Mouse (Mus musculus): Measurements from ENCODE around the gene Tbcd. TPM values are rescaled to one million over a fixed set of nuclear protein-coding genes. Genes with fewer than 3 reads are reported as not detected.

Tbcd gene
- total and polyA plus RNA-seq, 2 experiments, result 23.5 to 31.8 TPM

DNA sequence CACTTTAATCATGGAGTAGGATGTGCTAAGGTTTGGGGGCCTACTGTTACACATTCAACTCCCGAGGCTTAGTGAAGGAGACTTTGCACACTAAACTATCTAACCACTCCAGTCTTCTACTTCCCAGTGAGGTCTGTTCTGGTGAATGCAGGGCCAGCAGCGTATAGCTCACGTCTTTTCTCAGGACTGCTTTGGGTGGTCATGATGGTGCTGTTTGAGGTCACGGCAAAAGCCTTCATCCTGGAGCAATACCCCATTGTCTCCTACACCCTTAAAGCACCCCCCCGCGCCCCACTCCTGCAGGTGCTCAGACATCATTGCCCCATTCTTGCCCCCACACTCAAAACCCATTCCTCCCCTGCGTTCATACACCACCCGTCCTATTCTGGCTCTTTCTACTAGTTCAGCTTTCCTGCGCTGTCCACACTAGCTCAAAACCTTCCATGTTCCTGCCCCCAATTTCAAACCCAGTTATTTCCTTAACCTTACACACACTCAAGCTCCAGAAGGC is 478 bp upstream of the Tbcd start:
- no peak overlapping the region for H3K27ac ChIP-seq (replicated peaks; ENCODE audit: insufficient read depth, low read depth, low read length)
- H3K4me1 ChIP-seq (ENCODE audit: control insufficient read depth, insufficient read depth, low read length), result peaks cover 3% of the 10 kb centered on the region
- H3K36me3 ChIP-seq (ENCODE audit: control insufficient read depth, insufficient read depth, low read length), result peaks cover 2% of the 10 kb centered on the region; the same call in 1 of the 2 replicates
- no peak for DNase-seq (ENCODE audit: extremely low read depth, low read depth, low spot score)
- 47% methylated on average over 9 of the region's 9 CpGs for WGBS
- TF ChIP-seq CTCF (IDR thresholded peaks at IDR 0.05; ENCODE audit: low read depth, low read length) (no peak), POLR2A (IDR thresholded peaks at IDR 0.05; ENCODE audit: extremely low read depth, insufficient read depth, low read length) (no peak)
- H3K27me3 ChIP-seq (ENCODE audit: control insufficient read depth, insufficient read depth, low read length), result no peaks in the 10 kb centered on the region
- no peak overlapping the region for H3K9ac ChIP-seq (ENCODE audit: low read depth, low read length)
- H3K4me3 ChIP-seq (ENCODE audit: insufficient read depth, low read depth, low read length), result no peak overlapping the region
- H3K79me2 ChIP-seq (ENCODE audit: control insufficient read depth, insufficient read depth, low read length), result no peaks in the 10 kb centered on the region

DNA sequence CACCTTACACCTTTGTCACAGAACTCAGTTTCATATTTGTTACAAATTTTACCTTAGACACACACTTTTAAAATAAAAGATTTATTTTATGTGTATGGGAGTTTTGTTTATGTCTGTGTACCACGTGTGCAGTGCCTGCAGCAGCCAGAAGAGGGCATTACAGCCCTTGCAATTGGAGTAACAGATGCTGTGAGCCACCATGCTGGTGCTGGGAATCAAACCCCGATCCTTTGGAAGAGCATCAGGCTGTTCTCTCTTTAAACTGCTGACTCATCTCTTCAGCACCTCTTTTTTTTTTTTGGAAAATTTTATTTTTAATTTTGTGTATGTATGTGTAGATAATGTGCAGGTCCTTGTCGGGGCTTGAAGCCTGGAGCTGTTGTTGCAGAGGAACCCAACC is 6.1 kb downstream of the Tbcd start:
- TF ChIP-seq POLR2A (IDR thresholded peaks at IDR 0.05; ENCODE audit: extremely low read depth, insufficient read depth, low read length), result no peak
- TF ChIP-seq CTCF (IDR thresholded peaks at IDR 0.05; ENCODE audit: low read depth, low read length), result peak; percentile 44
- no peaks in the 10 kb centered on the region for H3K27me3 ChIP-seq (ENCODE audit: control insufficient read depth, insufficient read depth, low read length)
- H3K27ac ChIP-seq (replicated peaks; ENCODE audit: insufficient read depth, low read depth, low read length), result no peak overlapping the region
- peaks cover 20% of the 10 kb centered on the region for H3K36me3 ChIP-seq (ENCODE audit: control insufficient read depth, insufficient read depth, low read length)
- no peaks in the 10 kb centered on the region for H3K4me1 ChIP-seq (ENCODE audit: control insufficient read depth, insufficient read depth, low read length)
- 92% methylated on average over 3 of the region's 3 CpGs for WGBS
- DNase-seq (ENCODE audit: extremely low read depth, low read depth, low spot score), result no peak
- H3K4me3 ChIP-seq (ENCODE audit: insufficient read depth, low read depth, low read length), result no peak overlapping the region
- no peaks in the 10 kb centered on the region for H3K79me2 ChIP-seq (ENCODE audit: control insufficient read depth, insufficient read depth, low read length)
- H3K9ac ChIP-seq (ENCODE audit: low read depth, low read length), result no peak overlapping the region

DNA sequence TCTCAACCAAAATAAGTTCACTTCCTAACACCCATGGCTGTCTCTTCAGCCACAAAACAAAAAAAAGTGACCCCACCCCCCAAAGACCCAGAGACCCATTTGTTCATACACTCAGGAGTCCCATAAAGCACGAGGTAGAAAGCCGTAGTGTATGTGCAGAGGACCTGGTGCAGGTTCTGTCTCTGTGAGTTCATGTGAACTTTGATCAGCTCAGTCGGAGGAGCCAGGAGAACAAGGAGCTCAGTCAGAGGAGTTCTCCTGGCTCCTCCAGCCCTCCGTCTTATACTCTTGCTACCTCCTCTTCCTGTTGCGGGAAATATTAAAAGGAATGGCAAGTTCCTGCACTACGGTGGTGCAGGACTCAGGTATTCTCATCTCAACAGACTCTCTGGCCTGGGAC is 15.7 kb downstream of the Tbcd start:
- peaks cover 21% of the 10 kb centered on the region; the same call in 1 of the 2 replicates for H3K36me3 ChIP-seq (ENCODE audit: control insufficient read depth, insufficient read depth, low read length)
- H3K4me3 ChIP-seq (ENCODE audit: insufficient read depth, low read depth, low read length), result no peak overlapping the region
- H3K9ac ChIP-seq (ENCODE audit: low read depth, low read length), result no peak overlapping the region
- H3K79me2 ChIP-seq (ENCODE audit: control insufficient read depth, insufficient read depth, low read length), result no peaks in the 10 kb centered on the region
- H3K4me1 ChIP-seq (ENCODE audit: control insufficient read depth, insufficient read depth, low read length), result no peaks in the 10 kb centered on the region
- no peak for DNase-seq (ENCODE audit: extremely low read depth, low read depth, low spot score)
- no peaks in the 10 kb centered on the region for H3K27me3 ChIP-seq (ENCODE audit: control insufficient read depth, insufficient read depth, low read length)
- H3K27ac ChIP-seq (replicated peaks; ENCODE audit: insufficient read depth, low read depth, low read length), result no peak overlapping the region
- WGBS, result 96% methylated on average over 6 of the region's 6 CpGs
- TF ChIP-seq POLR2A (IDR thresholded peaks at IDR 0.05; ENCODE audit: extremely low read depth, insufficient read depth, low read length), result no peak
- TF ChIP-seq CTCF (IDR thresholded peaks at IDR 0.05; ENCODE audit: low read depth, low read length), result no peak

DNA sequence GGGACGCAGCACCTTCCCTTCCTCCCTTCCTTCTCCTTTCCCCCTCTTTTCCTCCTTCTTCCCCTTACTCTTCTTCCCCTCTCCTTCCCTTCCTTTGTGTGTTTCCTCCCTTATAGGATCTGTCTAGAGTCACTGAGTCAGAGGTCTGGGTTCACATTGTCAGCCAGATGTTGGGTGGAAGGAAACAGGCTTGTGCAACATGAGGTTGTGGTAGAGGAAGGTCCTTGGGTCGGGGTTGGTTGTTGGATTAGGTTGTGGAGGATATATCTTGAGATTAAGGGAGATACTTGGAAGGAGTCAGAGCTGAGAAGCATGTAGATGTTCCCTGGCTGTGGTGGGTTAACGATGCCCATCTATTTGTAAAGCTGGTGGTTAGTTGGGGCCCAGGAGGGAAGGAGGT is 23.1 kb downstream of the Tbcd start:
- no peak for DNase-seq (ENCODE audit: extremely low read depth, low read depth, low spot score)
- no peak overlapping the region for H3K4me3 ChIP-seq (ENCODE audit: insufficient read depth, low read depth, low read length)
- H3K36me3 ChIP-seq (ENCODE audit: control insufficient read depth, insufficient read depth, low read length), result no peaks in the 10 kb centered on the region; the same call in 1 of the 2 replicates
- no peak for TF ChIP-seq POLR2A (IDR thresholded peaks at IDR 0.05; ENCODE audit: extremely low read depth, insufficient read depth, low read length)
- no peak for TF ChIP-seq CTCF (IDR thresholded peaks at IDR 0.05; ENCODE audit: low read depth, low read length)
- WGBS, result 78% methylated on average over 3 of the region's 3 CpGs
- H3K4me1 ChIP-seq (ENCODE audit: control insufficient read depth, insufficient read depth, low read length), result no peaks in the 10 kb centered on the region
- no peaks in the 10 kb centered on the region for H3K27me3 ChIP-seq (ENCODE audit: control insufficient read depth, insufficient read depth, low read length)
- H3K27ac ChIP-seq (replicated peaks; ENCODE audit: insufficient read depth, low read depth, low read length), result no peak overlapping the region
- no peak overlapping the region for H3K9ac ChIP-seq (ENCODE audit: low read depth, low read length)
- H3K79me2 ChIP-seq (ENCODE audit: control insufficient read depth, insufficient read depth, low read length), result no peaks in the 10 kb centered on the region

DNA sequence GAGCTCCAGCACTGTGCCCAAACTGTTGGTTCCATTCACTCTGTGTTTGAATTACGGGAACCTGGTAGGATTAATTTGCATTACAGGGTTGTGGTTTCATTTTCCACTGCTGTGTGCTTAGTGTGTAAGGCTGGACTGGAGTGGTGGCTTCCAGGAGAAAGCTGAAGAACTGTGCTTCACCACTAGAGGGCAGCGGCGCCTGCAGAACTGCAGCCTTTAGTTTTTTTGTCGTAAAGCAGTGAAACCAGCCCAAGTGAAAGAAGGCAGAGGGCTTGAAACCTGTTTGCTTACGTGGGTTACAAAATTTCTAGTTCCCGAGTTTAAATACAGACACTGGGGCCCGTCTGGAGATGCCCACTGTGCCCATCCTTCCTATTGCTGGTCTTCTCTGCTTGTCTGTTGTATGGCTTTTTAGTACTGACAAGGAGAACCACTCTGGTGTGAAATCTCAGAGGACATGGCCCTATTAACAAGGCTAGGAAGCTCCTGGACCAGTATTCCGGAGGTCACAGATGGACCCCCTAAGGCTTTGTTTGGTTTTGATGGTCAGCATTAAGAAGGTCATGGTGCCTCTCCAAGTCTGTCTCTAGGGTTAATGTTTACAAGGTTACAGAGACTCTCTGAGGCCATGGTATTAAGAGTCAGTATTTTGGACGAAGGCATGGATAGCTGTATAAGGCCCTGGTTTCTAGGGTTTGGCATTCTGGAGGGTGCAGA is 24.1 kb downstream of the Tbcd start:
- Histone ChIP-seq H3K4me1 (ENCODE audit: control insufficient read depth, insufficient read depth, low read length) (no peaks in the 10 kb centered on the region), H3K4me3 (ENCODE audit: insufficient read depth, low read depth, low read length) (no peak overlapping the region), H3K36me3 (ENCODE audit: control insufficient read depth, insufficient read depth, low read length) (no peaks in the 10 kb centered on the region; the same call in 1 of the 2 replicates), H3K27ac (replicated peaks; ENCODE audit: insufficient read depth, low read depth, low read length) (no peak overlapping the region), H3K27me3 (ENCODE audit: control insufficient read depth, insufficient read depth, low read length) (no peaks in the 10 kb centered on the region), H3K9ac (ENCODE audit: low read depth, low read length) (peak overlapping the region; percentile 32; the same call in 1 of the 2 replicates), H3K79me2 (ENCODE audit: control insufficient read depth, insufficient read depth, low read length) (no peaks in the 10 kb centered on the region)
- peak; percentile 59 for DNase-seq (ENCODE audit: extremely low read depth, low read depth, low spot score)
- WGBS, result 12% methylated on average over 9 of the region's 9 CpGs
- TF ChIP-seq POLR2A (IDR thresholded peaks at IDR 0.05; ENCODE audit: extremely low read depth, insufficient read depth, low read length) (no peak), CTCF (IDR thresholded peaks at IDR 0.05; ENCODE audit: low read depth, low read length) (peak; percentile 91)
